Mouse (Mus musculus): Measurements from ENCODE around the gene Med7. TPM values are rescaled to one million over a fixed set of nuclear protein-coding genes. Genes with fewer than 3 reads are reported as not detected.

Med7 gene
- 104 and 109 TPM in 2 replicates for polyA plus RNA-seq (2014; fragmentation: Nextera tagmentation; extraction: Ambion mirVana)

- Histone ChIP-seq H3K9ac (ENCODE audit: low read depth, low read length) (peak within 1 kb of the TSS; percentile 92), H3K4me2 (replicated peaks; ENCODE audit: low read depth, low read length) (peak within 1 kb of the TSS; percentile 64), H3K9me3 (ENCODE audit: control insufficient read depth, low read length) (no peaks in the 10 kb centered on the region), H3K36me3 (ENCODE audit: control insufficient read depth, insufficient read depth, low read length) (no peaks in the 10 kb centered on the region), H3K4me3 (ENCODE audit: low read depth, low read length) (peak within 1 kb of the TSS; percentile 94), H3K27ac (ENCODE audit: low read depth, low read length) (peak within 1 kb of the TSS; percentile 87), H3K27me3 (ENCODE audit: control insufficient read depth, insufficient read depth, low read length) (no peaks in the 10 kb centered on the region), H3K4me1 (replicated peaks; ENCODE audit: control insufficient read depth, insufficient read depth, low read length) (no peaks in the 10 kb centered on the region; the same call in 1 of the 2 replicates)
- peak; percentile 94 for DNase-seq (ENCODE audit: low spot score)
- 1% methylated on average over 58 of the region's 59 CpGs for WGBS
- ATAC-seq (ENCODE audit: low FRiP score): peak; percentile 99
These were observed at the start of gene Med7 for GRCm38 (mm10) chr11:46436760-46437458. Med7 (plus strand) TSS chr11:46436925.

DNA sequence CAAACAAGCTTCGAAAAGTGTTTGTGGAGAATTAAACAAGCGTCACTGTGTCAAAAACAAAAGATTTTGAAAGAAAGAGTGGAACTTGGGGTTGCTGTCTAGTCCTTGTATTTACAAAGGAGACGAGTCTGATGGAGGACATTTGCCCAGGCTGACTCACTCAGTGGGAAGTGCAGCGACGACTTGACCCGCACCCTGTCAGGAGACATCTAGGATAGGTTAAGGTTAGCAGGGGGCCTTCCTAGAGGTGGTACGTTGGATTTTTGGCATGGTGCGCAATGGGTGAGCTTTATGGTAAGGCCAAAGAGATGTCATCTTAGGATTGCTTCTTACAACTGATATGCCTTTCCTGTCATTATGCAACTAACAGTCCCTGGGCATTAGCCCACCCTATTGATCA lies 49.7 kb upstream of the Med7 start:
- Histone ChIP-seq H3K4me3 (ENCODE audit: low read depth, low read length) (no peak overlapping the region), H3K9me3 (ENCODE audit: control insufficient read depth, low read length) (no peaks in the 10 kb centered on the region), H3K27me3 (ENCODE audit: control insufficient read depth, insufficient read depth, low read length) (no peaks in the 10 kb centered on the region), H3K4me1 (replicated peaks; ENCODE audit: control insufficient read depth, insufficient read depth, low read length) (no peaks in the 10 kb centered on the region), H3K36me3 (ENCODE audit: control insufficient read depth, insufficient read depth, low read length) (no peaks in the 10 kb centered on the region), H3K27ac (ENCODE audit: low read depth, low read length) (no peak overlapping the region), H3K4me2 (replicated peaks; ENCODE audit: low read depth, low read length) (no peak overlapping the region), H3K9ac (ENCODE audit: low read depth, low read length) (no peak overlapping the region)
- WGBS: 89% methylated on average over 8 of the region's 8 CpGs
- DNase-seq (ENCODE audit: low spot score) (no peak), ATAC-seq (ENCODE audit: low FRiP score) (no peak)

GRCm38 (mm10) chr11:46388438-46388837 lies 48.3 kb upstream of the Med7 start:
- Histone ChIP-seq H3K36me3 (ENCODE audit: control insufficient read depth, insufficient read depth, low read length) (no peaks in the 10 kb centered on the region), H3K27me3 (ENCODE audit: control insufficient read depth, insufficient read depth, low read length) (no peaks in the 10 kb centered on the region), H3K4me3 (ENCODE audit: low read depth, low read length) (no peak overlapping the region), H3K4me1 (replicated peaks; ENCODE audit: control insufficient read depth, insufficient read depth, low read length) (no peaks in the 10 kb centered on the region), H3K4me2 (replicated peaks; ENCODE audit: low read depth, low read length) (no peak overlapping the region), H3K27ac (ENCODE audit: low read depth, low read length) (no peak overlapping the region), H3K9ac (ENCODE audit: low read depth, low read length) (no peak overlapping the region), H3K9me3 (ENCODE audit: control insufficient read depth, low read length) (no peaks in the 10 kb centered on the region)
- 73% methylated on average over 6 of the region's 6 CpGs for WGBS
- ATAC-seq (ENCODE audit: low FRiP score) (no peak), DNase-seq (ENCODE audit: low spot score) (no peak)

DNA sequence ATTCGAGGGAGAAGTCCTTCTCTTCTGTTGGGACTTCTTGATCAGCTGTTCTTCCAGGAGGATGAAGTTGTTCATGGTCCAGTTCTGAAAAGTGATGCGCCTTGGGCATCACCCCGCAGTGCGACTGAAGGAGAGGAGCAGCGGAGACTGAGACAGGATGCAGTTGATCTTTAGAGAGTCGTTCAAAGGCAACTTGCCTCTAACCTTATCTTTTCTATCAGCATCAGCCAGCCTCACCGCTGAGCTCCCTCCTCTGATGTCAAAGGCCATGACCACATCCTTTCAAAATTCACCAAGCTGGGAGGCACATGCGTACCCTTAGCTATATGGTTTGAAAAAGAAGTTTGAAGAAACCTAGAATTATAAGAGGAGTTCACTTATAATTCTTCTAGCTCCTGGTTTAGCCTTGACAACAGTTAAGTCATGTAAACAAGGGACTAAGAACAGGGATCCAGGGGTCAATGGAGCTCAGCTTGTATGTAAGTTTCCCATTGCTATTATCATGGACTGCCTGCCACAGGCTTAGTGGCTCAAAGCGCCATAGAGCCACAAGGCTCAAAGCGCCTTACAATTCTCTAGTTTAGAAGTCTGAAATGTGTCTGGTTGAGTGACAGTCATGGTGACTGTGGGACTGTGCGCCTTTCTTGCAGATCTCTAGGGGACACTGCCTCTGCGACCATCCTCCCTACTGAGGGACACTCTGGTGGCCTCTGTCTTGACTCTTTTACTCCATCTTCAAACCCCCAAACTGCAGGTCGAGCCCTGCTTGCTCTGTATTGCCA lies 47.2 kb upstream of the Med7 start, which contains the start of gene Itk:
Gene Itk, minus strand, starts transcription at position 180 of the 782 bp plus-strand sequence.
- DNase-seq (ENCODE audit: low spot score) (no peak), ATAC-seq (ENCODE audit: low FRiP score) (no peak)
- Histone ChIP-seq H3K4me1 (replicated peaks; ENCODE audit: control insufficient read depth, insufficient read depth, low read length) (no peaks in the 10 kb centered on the region), H3K4me2 (replicated peaks; ENCODE audit: low read depth, low read length) (no peak within 1 kb of the TSS), H3K9ac (ENCODE audit: low read depth, low read length) (no peak within 1 kb of the TSS), H3K9me3 (ENCODE audit: control insufficient read depth, low read length) (no peaks in the 10 kb centered on the region), H3K27ac (ENCODE audit: low read depth, low read length) (no peak within 1 kb of the TSS), H3K4me3 (ENCODE audit: low read depth, low read length) (no peak within 1 kb of the TSS), H3K36me3 (ENCODE audit: control insufficient read depth, insufficient read depth, low read length) (no peaks in the 10 kb centered on the region), H3K27me3 (ENCODE audit: control insufficient read depth, insufficient read depth, low read length) (no peaks in the 10 kb centered on the region)
- WGBS: 88% methylated on average over 13 of the region's 13 CpGs

DNA sequence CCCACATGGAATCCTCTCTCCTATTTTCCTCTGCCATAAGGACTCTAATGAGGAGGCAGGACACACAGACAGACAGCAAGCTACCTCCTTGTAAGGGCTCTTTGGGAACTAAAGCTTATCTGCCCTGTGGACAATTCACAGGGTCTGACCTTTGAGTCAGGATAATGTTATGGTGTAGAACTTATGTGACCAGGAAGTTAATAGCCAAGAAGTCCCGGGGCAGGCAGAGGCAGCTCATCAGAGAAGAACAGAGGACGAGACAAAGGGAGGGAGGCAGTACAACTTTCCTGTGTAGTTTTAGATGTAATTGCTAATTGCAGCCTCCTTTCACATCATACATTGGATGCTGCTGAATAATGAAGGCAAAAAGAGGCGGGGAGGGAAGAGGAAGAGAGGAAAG lies 46.1 kb upstream of the Med7 start:
- Histone ChIP-seq H3K27me3 (ENCODE audit: control insufficient read depth, insufficient read depth, low read length) (no peaks in the 10 kb centered on the region), H3K36me3 (ENCODE audit: control insufficient read depth, insufficient read depth, low read length) (no peaks in the 10 kb centered on the region), H3K9me3 (ENCODE audit: control insufficient read depth, low read length) (no peaks in the 10 kb centered on the region), H3K4me3 (ENCODE audit: low read depth, low read length) (no peak overlapping the region), H3K4me2 (replicated peaks; ENCODE audit: low read depth, low read length) (no peak overlapping the region), H3K9ac (ENCODE audit: low read depth, low read length) (no peak overlapping the region), H3K27ac (ENCODE audit: low read depth, low read length) (no peak overlapping the region), H3K4me1 (replicated peaks; ENCODE audit: control insufficient read depth, insufficient read depth, low read length) (no peaks in the 10 kb centered on the region)
- WGBS: 62% methylated on average over 3 of the region's 3 CpGs
- ATAC-seq (ENCODE audit: low FRiP score) (no peak), DNase-seq (ENCODE audit: low spot score) (no peak)

- H3K4me1 ChIP-seq (replicated peaks; ENCODE audit: control insufficient read depth, insufficient read depth, low read length): no peaks in the 10 kb centered on the region
- H3K4me3 ChIP-seq (ENCODE audit: low read depth, low read length): no peak overlapping the region
- no peaks in the 10 kb centered on the region for H3K27me3 ChIP-seq (ENCODE audit: control insufficient read depth, insufficient read depth, low read length)
- no peak overlapping the region for H3K4me2 ChIP-seq (replicated peaks; ENCODE audit: low read depth, low read length)
- 82% methylated on average over 7 of the region's 7 CpGs for WGBS
- H3K9me3 ChIP-seq (ENCODE audit: control insufficient read depth, low read length): no peaks in the 10 kb centered on the region
- no peak overlapping the region for H3K27ac ChIP-seq (ENCODE audit: low read depth, low read length)
- H3K9ac ChIP-seq (ENCODE audit: low read depth, low read length): no peak overlapping the region
- no peak for DNase-seq (ENCODE audit: low spot score)
- ATAC-seq (ENCODE audit: low FRiP score): no peak
- no peaks in the 10 kb centered on the region for H3K36me3 ChIP-seq (ENCODE audit: control insufficient read depth, insufficient read depth, low read length)
These were observed 43.8 kb upstream of the Med7 start for GRCm38 (mm10) chr11:46392890-46393289.

GRCm38 (mm10) chr11:46393413-46393812 lies 43.3 kb upstream of the Med7 start:
- H3K9ac ChIP-seq (ENCODE audit: low read depth, low read length): no peak overlapping the region
- H3K36me3 ChIP-seq (ENCODE audit: control insufficient read depth, insufficient read depth, low read length): no peaks in the 10 kb centered on the region
- no peaks in the 10 kb centered on the region for H3K4me1 ChIP-seq (replicated peaks; ENCODE audit: control insufficient read depth, insufficient read depth, low read length)
- H3K27me3 ChIP-seq (ENCODE audit: control insufficient read depth, insufficient read depth, low read length): no peaks in the 10 kb centered on the region
- H3K9me3 ChIP-seq (ENCODE audit: control insufficient read depth, low read length): no peaks in the 10 kb centered on the region
- H3K4me3 ChIP-seq (ENCODE audit: low read depth, low read length): no peak overlapping the region
- no peak for ATAC-seq (ENCODE audit: low FRiP score)
- no peak overlapping the region for H3K27ac ChIP-seq (ENCODE audit: low read depth, low read length)
- no peak overlapping the region for H3K4me2 ChIP-seq (replicated peaks; ENCODE audit: low read depth, low read length)
- 79% methylated on average over 4 of the region's 4 CpGs for WGBS
- no peak for DNase-seq (ENCODE audit: low spot score)

GRCm38 (mm10) chr11:46395088-46395487 lies 41.6 kb upstream of the Med7 start:
- no peaks in the 10 kb centered on the region for H3K36me3 ChIP-seq (ENCODE audit: control insufficient read depth, insufficient read depth, low read length)
- H3K4me2 ChIP-seq (replicated peaks; ENCODE audit: low read depth, low read length): no peak overlapping the region
- 90% methylated on average over 2 of the region's 2 CpGs for WGBS
- H3K4me3 ChIP-seq (ENCODE audit: low read depth, low read length): no peak overlapping the region
- no peaks in the 10 kb centered on the region for H3K27me3 ChIP-seq (ENCODE audit: control insufficient read depth, insufficient read depth, low read length)
- H3K9me3 ChIP-seq (ENCODE audit: control insufficient read depth, low read length): no peaks in the 10 kb centered on the region
- no peak overlapping the region for H3K9ac ChIP-seq (ENCODE audit: low read depth, low read length)
- DNase-seq (ENCODE audit: low spot score) (no peak), ATAC-seq (ENCODE audit: low FRiP score) (no peak)
- no peak overlapping the region for H3K27ac ChIP-seq (ENCODE audit: low read depth, low read length)
- H3K4me1 ChIP-seq (replicated peaks; ENCODE audit: control insufficient read depth, insufficient read depth, low read length): no peaks in the 10 kb centered on the region

DNA sequence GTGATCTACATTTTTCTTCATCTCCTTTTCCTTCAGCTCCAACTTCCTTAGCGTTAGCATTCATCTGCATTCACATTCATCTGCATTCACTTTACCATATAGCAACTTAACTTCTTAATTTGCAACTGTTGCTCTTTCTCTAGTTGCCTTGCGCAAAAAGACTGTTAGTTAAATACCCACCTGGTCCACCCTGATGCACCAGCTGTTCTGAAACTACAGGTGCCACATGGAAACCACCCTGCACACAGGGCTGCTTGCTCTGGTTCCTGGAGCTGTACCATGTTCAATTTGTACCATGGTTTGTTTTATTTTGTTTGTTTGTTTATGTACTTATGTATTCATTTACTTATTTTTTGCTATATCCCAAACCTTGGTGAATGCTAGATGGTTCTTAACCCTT lies 41.0 kb upstream of the Med7 start:
- ATAC-seq (ENCODE audit: low FRiP score) (no peak), DNase-seq (ENCODE audit: low spot score) (no peak)
- no peaks in the 10 kb centered on the region for H3K36me3 ChIP-seq (ENCODE audit: control insufficient read depth, insufficient read depth, low read length)
- H3K9ac ChIP-seq (ENCODE audit: low read depth, low read length): no peak overlapping the region
- H3K4me2 ChIP-seq (replicated peaks; ENCODE audit: low read depth, low read length): no peak overlapping the region
- H3K4me1 ChIP-seq (replicated peaks; ENCODE audit: control insufficient read depth, insufficient read depth, low read length): no peaks in the 10 kb centered on the region
- H3K9me3 ChIP-seq (ENCODE audit: control insufficient read depth, low read length): no peaks in the 10 kb centered on the region
- H3K27me3 ChIP-seq (ENCODE audit: control insufficient read depth, insufficient read depth, low read length): no peaks in the 10 kb centered on the region
- H3K4me3 ChIP-seq (ENCODE audit: low read depth, low read length): no peak overlapping the region
- no peak overlapping the region for H3K27ac ChIP-seq (ENCODE audit: low read depth, low read length)
- WGBS: 93% methylated on average over 2 of the region's 2 CpGs
